Mouse (Mus musculus) ES-E14 (cell line): ENCODE results near the gene Usp27x.

Experiments
- HCFC1 ChIP-seq: IDR thresholded peaks from 2 replicates; pipeline ENCODE4 v1.6.1; 2012; ENCODE audit warnings: low read length, inconsistent platforms, borderline replicate concordance; ENCODE audit not compliant: insufficient read depth
- MAFK ChIP-seq: IDR thresholded peaks from 2 replicates; pipeline ENCODE4 v1.6.1; 2014; ENCODE audit warnings: mild to moderate bottlenecking, low read depth, low read length, inconsistent platforms; ENCODE audit not compliant: insufficient read depth
- ZC3H11A ChIP-seq: IDR thresholded peaks from 2 replicates; pipeline ENCODE4 v1.6.1; 2012; ENCODE audit warnings: low read depth, mild to moderate bottlenecking, inconsistent platforms, low read length, borderline replicate concordance

- TF ChIP-seq ZC3H11A (peak; percentile 58; the same call in 1 of the 2 replicates), MAFK (no peak), HCFC1 (0 out of 2 replicates have a peak, but pooled peaks have one; percentile 24)
Measured at GRCm38 (mm10) chrX:7422691-7423111, 47.1 kb upstream of the Usp27x start.
